Mouse (Mus musculus): ENCODE data around the gene Apc2.

- TF ChIP-seq POLR2A (IDR thresholded peaks at IDR 0.05; ENCODE audit: insufficient read depth, low read depth, low read length) (no peak), CTCF (IDR thresholded peaks at IDR 0.05) (no peak), EP300 (IDR thresholded peaks at IDR 0.05; ENCODE audit: insufficient read depth, low read depth, low read length) (no peak)
Measured at GRCm38 (mm10) chr10:80262776-80263365, 32.9 kb upstream of the Apc2 start.
